Mouse (Mus musculus): ENCODE measurements around the gene Uxs1. TPM values are rescaled to one million over a fixed set of nuclear protein-coding genes. Genes with fewer than 3 reads are reported as not detected.

Uxs1 gene
- total RNA-seq (2021), result 10 to 100 TPM; 54.8 to 61.5 TPM
- long read RNA-seq, experiment 1, full-length matches to known transcripts, result 13 of 23 reads
- long read RNA-seq, experiment 1, partial matches to known transcripts, result 2 of 23 reads
- long read RNA-seq, experiment 1, other reads (novel, unspliced or antisense), result 8 of 23 reads
- long read RNA-seq, experiment 2, full-length matches to known transcripts, result 3 of 10 reads
- long read RNA-seq, experiment 2, partial matches to known transcripts, result 4 of 10 reads
- long read RNA-seq, experiment 2, other reads (novel, unspliced or antisense), result 3 of 10 reads

DNA sequence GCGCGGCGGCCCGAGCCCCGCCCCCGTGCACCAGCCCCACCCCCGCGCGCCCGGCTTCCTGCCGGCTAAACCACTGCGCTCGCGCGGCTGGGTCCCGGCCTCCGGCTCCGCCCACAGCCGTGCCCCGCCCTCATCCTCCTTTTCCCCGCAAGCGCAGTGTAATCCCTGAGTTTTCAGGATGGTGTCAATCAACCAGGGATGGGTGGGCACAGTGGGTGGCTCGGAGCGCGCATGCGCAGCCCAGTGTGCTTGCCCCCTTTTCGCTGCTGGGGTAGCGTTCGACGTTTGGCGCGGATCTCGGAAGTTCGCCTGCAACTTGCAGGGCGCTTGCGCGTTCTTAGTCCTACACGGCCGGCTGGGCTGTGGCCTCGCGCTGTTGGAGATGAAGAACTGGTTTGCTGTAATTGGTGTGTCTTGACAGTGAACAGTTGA lies at the start of gene Uxs1:
Uxs1 (minus strand) TSS at position 38 of the 432 bp plus-strand sequence.
- intact Hi-C loops (cut with DNase I), result loop anchor here (1.0 to 5.0 kb wide), 5 partner anchors 50 to 295 kb away; partner anchors contain the start of gene Tpp2
- TF ChIP-seq CTCF (IDR thresholded peaks at IDR 0.05), result no peak
- peak within 1 kb of the TSS; percentile 98 for H3K4me3 ChIP-seq
- DNase-seq (ENCODE audit: extremely low spot score in 1 of 2, low spot score in 2 of 2), result peak; percentile 98 to 99
- H3K27ac ChIP-seq, result peak within 1 kb of the TSS; percentile 92

DNA sequence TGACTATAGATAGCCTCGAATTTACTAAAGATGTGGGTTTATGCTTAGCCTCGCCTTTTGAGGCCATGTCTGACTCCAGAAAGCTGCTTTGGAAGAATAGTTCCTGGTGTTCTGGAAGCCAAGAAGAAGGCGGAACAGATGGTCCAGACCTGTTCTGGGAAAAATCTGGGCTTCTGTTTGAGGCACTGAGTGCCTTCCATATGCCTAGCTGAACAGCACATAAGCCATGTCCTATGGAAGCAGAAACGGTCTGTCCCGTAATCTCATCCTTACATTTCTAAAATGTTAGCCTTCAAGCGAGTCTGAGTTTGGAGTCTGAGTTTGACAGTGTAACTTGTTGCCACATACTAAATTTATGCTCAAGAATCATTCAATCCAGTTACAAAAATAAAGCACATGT lies 49.6 kb upstream of the Uxs1 start:
- no peak overlapping the region for H3K4me3 ChIP-seq
- TF ChIP-seq CTCF (IDR thresholded peaks at IDR 0.05), result no peak
- intact Hi-C loops (cut with DNase I), result loop anchor here (1.0 to 5.0 kb wide), 2 partner anchors 35 to 50 kb away; partner anchors contain the start of gene Uxs1
- H3K27ac ChIP-seq, result peak overlapping the region; percentile 28; the same call in 1 of the 2 replicates
- DNase-seq (ENCODE audit: extremely low spot score in 1 of 2, low spot score in 2 of 2), result peak in 1 of 2 experiments; percentile 28

DNA sequence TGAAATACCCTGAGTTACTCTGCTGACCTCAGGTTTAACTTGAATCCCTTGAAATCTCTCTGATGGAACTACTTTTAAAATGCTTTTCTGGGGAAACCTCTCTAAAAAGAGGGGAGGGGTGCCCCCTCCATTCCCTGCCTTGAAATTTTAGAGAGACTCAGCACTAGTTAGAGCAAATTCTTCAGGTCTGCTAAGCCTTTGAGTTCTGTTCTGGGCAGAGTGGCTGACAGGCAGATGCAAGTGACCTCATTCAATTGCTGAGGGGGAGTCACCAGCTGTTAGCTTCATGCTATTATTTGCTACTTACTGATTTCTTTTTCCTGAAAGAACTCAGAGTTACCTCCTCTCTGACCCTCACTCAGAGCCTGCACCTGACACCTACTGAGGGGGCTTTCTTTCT lies 43.5 kb upstream of the Uxs1 start:
- no peak overlapping the region for H3K27ac ChIP-seq
- no peak overlapping the region for H3K4me3 ChIP-seq
- intact Hi-C loops (cut with DNase I), result no loop called here
- TF ChIP-seq CTCF (IDR thresholded peaks at IDR 0.05), result no peak
- no peak for DNase-seq (ENCODE audit: extremely low spot score in 1 of 2, low spot score in 2 of 2)

DNA sequence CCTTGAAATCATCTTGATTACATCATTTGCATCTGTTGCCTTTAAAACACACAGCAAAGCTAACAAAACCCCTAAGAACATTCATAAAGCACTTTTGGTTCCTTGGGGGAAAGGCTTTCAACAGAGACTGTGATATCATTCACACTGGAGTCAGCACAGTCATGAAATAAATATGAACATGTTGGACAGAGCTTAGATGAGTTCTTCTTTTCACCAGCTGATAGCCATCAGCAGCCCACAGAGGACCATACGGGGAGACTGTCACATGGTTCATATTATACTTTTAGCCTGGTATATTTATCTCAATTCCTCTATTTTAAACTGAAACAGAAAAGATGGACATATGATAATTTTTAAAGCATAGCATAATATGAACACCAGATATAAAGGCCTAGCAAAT lies 40.9 kb upstream of the Uxs1 start:
- Histone ChIP-seq H3K4me3 (no peak overlapping the region), H3K27ac (no peak overlapping the region)
- intact Hi-C loops (cut with DNase I), result no loop called here
- no peak for TF ChIP-seq CTCF (IDR thresholded peaks at IDR 0.05)
- no peak for DNase-seq (ENCODE audit: extremely low spot score in 1 of 2, low spot score in 2 of 2)

DNA sequence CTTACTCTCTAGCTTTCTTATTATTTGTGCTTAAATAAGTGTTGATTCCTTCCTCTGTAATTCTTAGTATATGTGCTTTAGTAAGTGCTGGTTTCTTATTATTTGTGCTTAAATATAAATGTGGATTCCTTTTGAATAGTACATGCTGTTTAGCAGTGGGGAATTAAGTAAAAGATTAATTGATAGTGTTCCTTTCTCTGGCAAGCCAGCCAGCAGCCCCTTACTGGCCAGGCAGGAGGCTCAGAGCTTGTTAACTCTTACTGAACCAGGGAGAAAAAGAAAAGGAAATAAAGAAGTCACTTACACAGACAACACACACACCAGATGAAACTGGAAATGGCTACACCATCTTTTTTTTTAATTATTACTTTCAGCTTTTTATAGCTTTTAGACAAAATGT lies 37.2 kb upstream of the Uxs1 start:
- H3K4me3 ChIP-seq, result no peak overlapping the region
- intact Hi-C loops (cut with DNase I), result no loop called here
- no peak overlapping the region for H3K27ac ChIP-seq
- no peak for DNase-seq (ENCODE audit: extremely low spot score in 1 of 2, low spot score in 2 of 2)
- TF ChIP-seq CTCF (IDR thresholded peaks at IDR 0.05), result no peak

DNA sequence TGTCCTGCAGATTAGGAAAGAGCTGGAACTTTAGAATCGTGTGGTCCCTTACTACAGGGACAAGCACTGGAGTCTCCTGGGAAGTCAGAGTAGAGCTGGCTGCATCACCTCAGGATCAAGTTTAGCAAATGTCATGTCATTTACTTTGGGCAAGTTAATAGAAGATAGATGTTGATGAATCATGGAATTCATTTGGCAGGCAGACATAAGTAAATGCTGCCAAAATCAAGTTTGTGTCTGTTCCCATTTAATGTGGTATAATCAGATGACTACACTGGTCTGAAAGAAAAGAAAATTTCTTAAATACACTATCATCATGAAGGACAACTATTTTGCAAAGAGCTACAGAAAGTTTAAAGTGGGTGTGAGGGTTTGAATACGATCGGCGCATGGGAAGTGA lies 35.0 kb upstream of the Uxs1 start:
- H3K27ac ChIP-seq, result no peak overlapping the region
- DNase-seq (ENCODE audit: extremely low spot score in 1 of 2, low spot score in 2 of 2), result no peak

DNA sequence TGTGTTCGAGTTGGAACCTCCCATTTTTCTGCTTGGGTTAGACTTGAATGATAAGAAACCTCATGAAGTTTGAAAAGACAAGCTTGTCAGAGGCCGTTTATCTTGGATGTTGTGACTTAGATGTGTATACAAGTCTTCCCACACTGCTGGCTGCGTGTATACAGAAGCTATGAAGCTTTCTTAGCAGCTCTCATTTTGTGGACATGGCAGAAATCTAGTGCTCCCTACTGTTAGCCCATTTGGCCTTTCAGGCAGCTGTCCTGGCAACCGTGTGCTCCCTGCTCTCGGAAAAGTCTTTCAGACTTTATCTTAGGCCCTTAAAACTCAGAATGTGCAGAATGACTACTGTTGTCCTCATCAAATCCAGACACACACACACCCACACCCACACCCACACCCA lies 31.4 kb upstream of the Uxs1 start:
- Histone ChIP-seq H3K27ac (no peak overlapping the region), H3K4me3 (no peak overlapping the region)
- TF ChIP-seq CTCF (IDR thresholded peaks at IDR 0.05), result no peak
- intact Hi-C loops (cut with DNase I), result no loop called here
- DNase-seq (ENCODE audit: extremely low spot score in 1 of 2, low spot score in 2 of 2), result no peak

More for the DNA sequence above, 35.0 kb upstream of the Uxs1 start:
- no peak for TF ChIP-seq CTCF (IDR thresholded peaks at IDR 0.05)
- intact Hi-C loops (cut with DNase I), result no loop called here
- H3K4me3 ChIP-seq, result no peak overlapping the region

DNA sequence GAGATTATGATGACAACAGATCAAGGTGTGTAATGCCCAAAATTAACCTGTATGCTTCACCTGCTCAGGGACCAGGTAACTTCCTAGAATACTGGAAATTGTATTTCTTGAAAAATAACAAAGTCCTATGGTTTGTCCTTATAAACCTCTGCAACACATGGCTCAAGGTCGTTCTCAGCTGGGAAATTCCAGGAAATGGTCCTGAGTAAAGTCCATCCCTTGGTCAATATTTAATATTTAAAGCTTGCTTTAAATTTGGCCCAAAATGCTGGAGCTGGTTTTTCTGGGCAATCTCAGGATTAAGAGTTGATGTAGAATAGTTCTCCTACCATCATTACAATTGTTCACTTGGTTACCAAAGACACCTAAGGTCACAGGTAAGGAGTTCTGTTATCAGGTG lies 30.1 kb upstream of the Uxs1 start:
- Histone ChIP-seq H3K27ac (no peak overlapping the region), H3K4me3 (no peak overlapping the region)
- no peak for TF ChIP-seq CTCF (IDR thresholded peaks at IDR 0.05)
- intact Hi-C loops (cut with DNase I), result no loop called here
- DNase-seq (ENCODE audit: extremely low spot score in 1 of 2, low spot score in 2 of 2), result no peak

DNA sequence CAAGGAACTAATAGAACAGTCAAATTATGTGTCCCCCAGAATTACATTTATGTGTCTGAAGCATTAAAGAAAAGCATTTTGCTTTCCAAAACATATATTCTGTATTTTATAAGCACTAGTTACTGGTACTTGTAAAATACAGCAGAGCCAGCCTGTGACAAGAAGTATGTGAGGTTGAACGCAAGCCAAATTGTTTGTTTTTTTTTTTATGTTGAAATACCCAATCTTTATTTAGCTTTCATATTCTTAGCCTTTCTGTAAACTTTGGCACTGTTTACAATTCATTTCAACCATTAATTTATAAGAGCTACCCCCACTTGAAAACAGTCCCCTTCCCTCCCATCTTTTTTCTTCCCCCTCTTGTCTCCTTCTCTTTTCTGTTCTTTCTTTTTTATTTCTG lies 28.0 kb upstream of the Uxs1 start:
- Histone ChIP-seq H3K4me3 (no peak overlapping the region), H3K27ac (no peak overlapping the region)
- intact Hi-C loops (cut with DNase I), result no loop called here
- DNase-seq (ENCODE audit: extremely low spot score in 1 of 2, low spot score in 2 of 2), result no peak
- no peak for TF ChIP-seq CTCF (IDR thresholded peaks at IDR 0.05)

DNA sequence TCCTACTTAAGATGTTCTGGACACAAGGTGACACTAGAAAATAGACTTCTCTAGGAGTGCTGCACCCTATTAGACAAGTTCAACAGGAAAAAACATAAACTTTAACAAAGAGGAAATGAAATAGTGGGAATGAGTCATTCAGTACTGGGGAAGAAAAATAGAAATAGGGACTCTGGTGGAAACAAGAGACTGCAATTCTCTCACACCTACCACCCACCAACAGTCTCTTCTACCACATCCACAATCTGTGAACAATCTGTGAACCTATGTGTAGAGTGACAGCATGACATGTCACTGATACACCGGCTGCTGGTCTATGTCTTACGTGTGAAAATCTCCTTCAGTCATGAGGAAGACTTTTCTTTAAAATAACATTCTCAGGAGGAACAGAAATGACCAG lies 15.8 kb upstream of the Uxs1 start:
- no peak for TF ChIP-seq CTCF (IDR thresholded peaks at IDR 0.05)
- H3K4me3 ChIP-seq, result no peak overlapping the region
- no peak overlapping the region for H3K27ac ChIP-seq
- no peak for DNase-seq (ENCODE audit: extremely low spot score in 1 of 2, low spot score in 2 of 2)
- intact Hi-C loops (cut with DNase I), result loop anchor here (5.0 kb wide), 1 partner anchor 34 kb away; no protein-coding TSS in a partner anchor

DNA sequence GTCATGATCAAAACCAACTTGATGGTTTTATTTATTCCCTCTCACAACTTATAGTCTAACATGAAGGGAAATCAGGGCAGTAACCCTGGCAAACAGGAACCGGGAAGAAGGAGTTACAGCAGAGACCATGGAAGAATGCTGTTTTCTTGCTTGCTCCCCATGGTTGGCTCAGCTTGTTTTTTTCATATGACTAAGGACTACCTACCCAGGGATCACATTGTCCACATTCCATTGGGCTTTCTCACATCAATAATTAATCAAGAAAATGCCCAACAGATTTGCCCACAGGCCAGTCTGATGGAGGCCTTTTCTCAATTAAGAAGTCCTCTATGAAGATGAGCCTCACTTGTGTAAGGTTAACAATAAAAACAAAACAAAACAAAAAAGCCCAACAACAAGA lies 9.6 kb upstream of the Uxs1 start:
- TF ChIP-seq CTCF (IDR thresholded peaks at IDR 0.05), result no peak
- Histone ChIP-seq H3K27ac (no peak overlapping the region), H3K4me3 (no peak overlapping the region)
- no peak for DNase-seq (ENCODE audit: extremely low spot score in 1 of 2, low spot score in 2 of 2)
- intact Hi-C loops (cut with DNase I), result no loop called here

DNA sequence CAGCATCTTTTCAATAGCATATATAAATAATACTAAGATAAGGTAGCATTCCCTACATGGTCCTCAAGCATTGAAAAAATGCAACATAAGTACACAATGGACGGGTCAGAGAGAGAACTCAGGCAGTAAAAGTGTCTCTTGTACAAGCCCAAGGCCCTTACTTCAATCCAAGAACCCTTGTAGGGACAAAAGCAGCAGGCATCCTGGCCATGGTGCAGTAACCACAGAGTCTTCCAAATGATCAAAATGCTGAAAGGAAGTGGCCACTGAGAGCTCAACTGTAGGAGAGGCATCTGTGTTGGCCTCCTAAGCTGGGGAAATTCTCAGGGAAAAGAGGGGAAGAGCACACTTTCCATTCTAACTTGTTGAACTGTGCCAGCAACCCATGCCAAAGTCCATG lies 2.5 kb upstream of the Uxs1 start:
- H3K4me3 ChIP-seq, result no peak overlapping the region
- intact Hi-C loops (cut with DNase I), result no loop called here
- TF ChIP-seq CTCF (IDR thresholded peaks at IDR 0.05), result no peak
- H3K27ac ChIP-seq, result no peak overlapping the region
- DNase-seq (ENCODE audit: extremely low spot score in 1 of 2, low spot score in 2 of 2), result no peak

All from left cerebral cortex, adult 2 months (tissue).